8 mouse cellular contexts compared by ENCODE assay signal in the genomic region with DNA sequence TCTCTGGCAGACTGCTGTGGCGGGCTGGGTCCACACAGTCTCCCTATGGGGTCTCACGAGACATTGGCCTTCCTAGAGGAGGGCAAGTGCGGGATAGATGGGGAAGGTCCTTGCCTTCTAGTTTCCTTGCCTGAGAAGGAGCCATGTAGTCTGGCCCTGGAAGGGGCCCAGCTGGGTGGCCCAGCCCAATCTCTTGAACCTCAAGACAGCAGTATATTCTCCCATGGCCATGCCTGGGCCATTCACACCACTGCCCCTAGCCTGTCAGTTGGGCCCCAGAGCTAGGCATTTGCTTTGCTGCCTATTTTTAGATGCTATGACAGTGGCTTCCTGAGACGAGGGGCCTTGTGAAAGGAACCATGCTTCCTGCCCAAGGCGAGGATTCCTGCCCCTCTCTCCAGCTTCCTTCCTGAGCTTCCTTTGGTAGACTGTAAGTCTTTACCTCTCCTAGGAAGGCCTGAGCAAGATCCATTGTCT. TPM values are rescaled to one million over a fixed set of nuclear protein-coding genes. Genes with fewer than 3 reads are reported as not detected.
DNase-seq lines count a peak whose midpoint lies in the region; ATAC-seq and TF ChIP-seq lines count a peak whose summit lies in the region.

No protein-coding gene starts in this region.

- TF ChIP-seq POLR2A in MEL (IDR thresholded peaks at IDR 0.05; ENCODE audit: control insufficient read depth in 1 of 2, insufficient read depth in 1 of 2, low read depth in 1 of 2, low read length in 2 of 2, poor library complexity in 1 of 2), result 0 out of 4 replicates have a peak, but pooled peaks of 1 of the 2 experiments have one; percentile 24

- H3K9ac ChIP-seq in MEL (ENCODE audit: control insufficient read depth, low read depth, low read length, poor library complexity, severe bottlenecking), result peak overlapping the region; percentile 44
- H3K9ac ChIP-seq in hindbrain, embryonic 14.5 days, result no peak overlapping the region
- 0 out of 2 replicates have a peak overlapping the region, but pooled peaks have one; percentile 6 for H3K9ac ChIP-seq in liver, embryonic 12.5 days

- peaks cover 2 to 56% of the 10 kb centered on the region in 2 experiments; a peak in 3 of 4 replicates for H3K36me3 ChIP-seq in MEL (ENCODE audit: control insufficient read depth in 1 of 2, insufficient read depth in 2 of 2, low read length in 2 of 2)
- peaks cover 18% of the 10 kb centered on the region for H3K36me3 ChIP-seq in hindbrain, embryonic 14.5 days (replicated peaks; ENCODE audit: control insufficient read depth, insufficient read depth)
- H3K36me3 ChIP-seq in liver, embryonic 12.5 days, result peaks cover 40% of the 10 kb centered on the region

- no peak overlapping the region for H3K4me2 ChIP-seq in hindbrain, embryonic 14.5 days (replicated peaks)
- H3K4me2 ChIP-seq in liver, embryonic 12.5 days, result peak overlapping the region; percentile 95

- H3K79me2 ChIP-seq in MEL (ENCODE audit: control insufficient read depth, insufficient read depth, low read length, poor library complexity), result peaks cover 21% of the 10 kb centered on the region

- peak overlapping the region; percentile 95 for H3K27ac ChIP-seq in MEL (ENCODE audit: control insufficient read depth, low read depth, low read length)
- 0 out of 2 replicates have a peak overlapping the region, but pooled peaks have one; percentile 24 for H3K27ac ChIP-seq in hindbrain, embryonic 14.5 days
- peak overlapping the region; percentile 80 for H3K27ac ChIP-seq in liver, embryonic 12.5 days

- TF ChIP-seq RAD21 in MEL (IDR thresholded peaks at IDR 0.05; ENCODE audit: low read depth, low read length), result no peak

- TF ChIP-seq EP300 in MEL (IDR thresholded peaks at IDR 0.05; ENCODE audit: low read depth in 1 of 2, low read length in 2 of 2), result no peak

- no peaks in the 10 kb centered on the region for H3K9me3 ChIP-seq in MEL (replicated peaks; ENCODE audit: insufficient read depth, low read length)
- no peaks in the 10 kb centered on the region for H3K9me3 ChIP-seq in hindbrain, embryonic 14.5 days (ENCODE audit: control insufficient read depth, low read length)
- H3K9me3 ChIP-seq in liver, embryonic 12.5 days (replicated peaks), result no peaks in the 10 kb centered on the region

- H3K4me1 ChIP-seq in MEL (ENCODE audit: control insufficient read depth in 1 of 2, insufficient read depth in 2 of 2, low read length in 2 of 2), result peaks cover 38 to 63% of the 10 kb centered on the region in 2 experiments
- peaks cover 32% of the 10 kb centered on the region for H3K4me1 ChIP-seq in hindbrain, embryonic 14.5 days (replicated peaks; ENCODE audit: control insufficient read depth, insufficient read depth, low read length)
- H3K4me1 ChIP-seq in liver, embryonic 12.5 days, result peaks cover 89% of the 10 kb centered on the region

- TF ChIP-seq CTCF in MEL (IDR thresholded peaks at IDR 0.05 in 2 of 3, conservative IDR thresholded peaks at IDR 0.05 in 1 of 3; ENCODE audit: control insufficient read depth in 1 of 3, insufficient read depth in 1 of 3, low read depth in 2 of 3, low read length in 3 of 3, poor library complexity in 1 of 3, severe bottlenecking in 1 of 3), result no peak

- peak; percentile 28 for DNase-seq in cerebellum, adult 9-11 months
- no peak for DNase-seq in cerebellum, postnatal 25 days
- DNase-seq in MEL (ENCODE audit: low read depth, low spot score), result no peak
- DNase-seq in hindbrain, embryonic 14.5 days (ENCODE audit: low spot score), result no peak
- no peak for DNase-seq in testis, postnatal 14 days (ENCODE audit: low spot score)
- DNase-seq in natural killer cell, adult 2 months (ENCODE audit: low spot score in 2 of 2), result no peak
- DNase-seq in thymus, adult 18-20 months, result no peak

- no peaks in the 10 kb centered on the region for H3K27me3 ChIP-seq in MEL (ENCODE audit: control insufficient read depth in 1 of 2, insufficient read depth in 2 of 2, low read length in 2 of 2)
- H3K27me3 ChIP-seq in hindbrain, embryonic 14.5 days (ENCODE audit: control insufficient read depth, insufficient read depth, low read length), result no peaks in the 10 kb centered on the region
- H3K27me3 ChIP-seq in liver, embryonic 12.5 days (replicated peaks), result no peaks in the 10 kb centered on the region

- ATAC-seq in hindbrain, embryonic 14.5 days (ENCODE audit: low FRiP score), result no peak
- peak; percentile 33 for ATAC-seq in liver, embryonic 12.5 days

- no peak overlapping the region for H3K4me3 ChIP-seq in MEL (ENCODE audit: control insufficient read depth in 1 of 2, insufficient read depth in 1 of 2, low read depth in 2 of 2, low read length in 2 of 2)
- H3K4me3 ChIP-seq in hindbrain, embryonic 14.5 days (replicated peaks; ENCODE audit: low read length), result no peak overlapping the region
- no peak overlapping the region for H3K4me3 ChIP-seq in liver, embryonic 12.5 days

- 80% methylated on average over 5 of the region's 5 CpGs for WGBS in hindbrain, embryonic 14.5 days
- WGBS in liver, embryonic 12.5 days (ENCODE audit: insufficient replicate concordance), result 15% methylated on average over 5 of the region's 5 CpGs

TF ChIP-seq in MEL, 35 proteins besides CTCF, POLR2A, EP300 and RAD21:
- TF ChIP-seq ZNF384 (IDR thresholded peaks at IDR 0.05; ENCODE audit: low read depth, low read length) (no peak), TAL1 (IDR thresholded peaks at IDR 0.05; ENCODE audit: low read length) (peak; percentile 72; the same call in 1 of the 2 replicates), BHLHE40 (IDR thresholded peaks at IDR 0.05; ENCODE audit: borderline replicate concordance, low read depth, low read length) (peak; percentile 90)
TF ChIP-seq in MEL: peak in this region for 2.

RNA-seq across cellular contexts. Expression of a gene that starts 5.7 kb away (rescaled TPM):
- total RNA-seq in MEL (2012; rRNA removed), result 86.8 and 105 TPM in 2 replicates
- polyA plus RNA-seq in MEL (2012; ENCODE audit: insufficient read depth in 1 of 2, insufficient read length in 2 of 2, low read depth in 1 of 2, low replicate concordance in 2 of 2, missing spikeins in 1 of 2), result 100 to 1,000 TPM in 1 of 2 experiments, not detected in 1; 133 TPM
- 455 and 483 TPM in 2 replicates for polyA plus RNA-seq in hindbrain, embryonic 14.5 days (2014; fragmentation: Nextera tagmentation; extraction: Ambion mirVana)
- polyA plus RNA-seq in liver, embryonic 12.5 days (2016; fragmentation: Nextera tagmentation; extraction: Ambion mirVana), result 154 TPM in 2 replicates

RNA-seq across cellular contexts. Expression of a gene that starts 10.8 kb away (rescaled TPM):
- total RNA-seq in MEL (2012; rRNA removed), result 63.9 and 76.9 TPM in 2 replicates
- 10 to 100 TPM in 1 of 2 experiments, not detected in 1; 75.6 TPM for polyA plus RNA-seq in MEL (2012; ENCODE audit: insufficient read depth in 1 of 2, insufficient read length in 2 of 2, low read depth in 1 of 2, low replicate concordance in 2 of 2, missing spikeins in 1 of 2)
- polyA plus RNA-seq in hindbrain, embryonic 14.5 days (2014; fragmentation: Nextera tagmentation; extraction: Ambion mirVana), result 56.8 and 62.8 TPM in 2 replicates
- polyA plus RNA-seq in liver, embryonic 12.5 days (2016; fragmentation: Nextera tagmentation; extraction: Ambion mirVana), result 50.2 and 50.5 TPM in 2 replicates

RNA-seq across cellular contexts. Expression of a gene that starts 36.2 kb away (rescaled TPM):
- total RNA-seq in MEL (2012; rRNA removed), result 1.5 and 1.7 TPM in 2 replicates
- polyA plus RNA-seq in MEL (2012; ENCODE audit: insufficient read depth in 1 of 2, insufficient read length in 2 of 2, low read depth in 1 of 2, low replicate concordance in 2 of 2, missing spikeins in 1 of 2), result 1 to 10 TPM in 1 of 2 experiments, not detected in 1; 1.9 TPM
- polyA plus RNA-seq in hindbrain, embryonic 14.5 days (2014; fragmentation: Nextera tagmentation; extraction: Ambion mirVana), result 1.9 and 2.3 TPM in 2 replicates
- polyA plus RNA-seq in liver, embryonic 12.5 days (2016; fragmentation: Nextera tagmentation; extraction: Ambion mirVana), result 1.3 and 1.6 TPM in 2 replicates

RNA-seq across cellular contexts. Expression of a gene that starts 47.9 kb away (rescaled TPM):
- total RNA-seq in MEL (2012; rRNA removed), result 0.85 and 0.96 TPM in 2 replicates
- polyA plus RNA-seq in MEL (2012; ENCODE audit: insufficient read depth in 1 of 2, insufficient read length in 2 of 2, low read depth in 1 of 2, low replicate concordance in 2 of 2, missing spikeins in 1 of 2), result under 1 TPM in 1 of 2 experiments, not detected in 1; 0.63 TPM
- 0.94 and 1.3 TPM in 2 replicates for polyA plus RNA-seq in hindbrain, embryonic 14.5 days (2014; fragmentation: Nextera tagmentation; extraction: Ambion mirVana)
- polyA plus RNA-seq in liver, embryonic 12.5 days (2016; fragmentation: Nextera tagmentation; extraction: Ambion mirVana), result 0.21 and 0.61 TPM in 2 replicates

RNA-seq across cellular contexts. Expression of a gene that starts 53.4 kb away (rescaled TPM):
- total RNA-seq in MEL (2012; rRNA removed), result 159 and 205 TPM in 2 replicates
- polyA plus RNA-seq in MEL (2012; ENCODE audit: insufficient read depth in 1 of 2, insufficient read length in 2 of 2, low read depth in 1 of 2, low replicate concordance in 2 of 2, missing spikeins in 1 of 2), result 100 to 1,000 TPM in 1 of 2 experiments, 10 to 100 TPM in 1; 53.5 to 212 TPM
- 0.43 and 0.82 TPM in 2 replicates for polyA plus RNA-seq in hindbrain, embryonic 14.5 days (2014; fragmentation: Nextera tagmentation; extraction: Ambion mirVana)
- polyA plus RNA-seq in liver, embryonic 12.5 days (2016; fragmentation: Nextera tagmentation; extraction: Ambion mirVana), result 105 and 106 TPM in 2 replicates

Comparison
In these comparisons a context has a peak if more than half of its experiments do, and no peak if none do; other contexts are left out.
1. H3K27ac ChIP-seq: peak in every context shown above with its lines; median percentile 95 in MEL; 80 in liver, embryonic 12.5 days; 24 in hindbrain, embryonic 14.5 days.